Mouse (Mus musculus) E14TG2a.4 (cell line): ENCODE measurements at regions not wholly inside any gene's neighbourhood (a gene's known extent, or its start where the extent isn't known, plus 50 kb on each side); places are given as distances from the start of the nearest gene placed in this dataset.

Experiments
- CTCF ChIP-seq: conservative IDR thresholded peaks from 2 replicates; pipeline ENCODE4 v1.5.1; 2014; ENCODE audit warnings: low read length
- NANOG ChIP-seq: IDR thresholded peaks from 2 replicates; pipeline ENCODE4 v1.6.1; 2014; ENCODE audit warnings: borderline replicate concordance, low read length, mixed read lengths

GRCm38 (mm10) chr15:97560096-97560495 is 145.5 kb downstream of the Rpap3 start:
- no peak for TF ChIP-seq CTCF
- TF ChIP-seq NANOG = no peak
